Mouse (Mus musculus): ENCODE measurements around the gene Arglu1. TPM values are rescaled to one million over a fixed set of nuclear protein-coding genes. Genes with fewer than 3 reads are reported as not detected.

The Arglu1 gene
- polyA plus RNA-seq, 1 experiment from 2014 or later = 192 TPM

- H3K9me3 ChIP-seq (ENCODE audit: control insufficient read depth, low read length) = no peaks in the 10 kb centered on the region
- no peak for ATAC-seq
- H3K36me3 ChIP-seq (ENCODE audit: control insufficient read depth, insufficient read depth) = no peaks in the 10 kb centered on the region
- H3K9ac ChIP-seq (replicated peaks; ENCODE audit: low read depth, low read length) = peak overlapping the region; percentile 51
- WGBS = 23% methylated on average over 5 of the region's 5 CpGs
- peak overlapping the region; percentile 98 for H3K27ac ChIP-seq (ENCODE audit: low read length)
- H3K4me2 ChIP-seq (ENCODE audit: low read length) = peak overlapping the region; percentile 78
- H3K4me1 ChIP-seq (replicated peaks; ENCODE audit: control insufficient read depth, insufficient read depth, low read length) = peaks cover 75% of the 10 kb centered on the region
- no peaks in the 10 kb centered on the region for H3K27me3 ChIP-seq (replicated peaks; ENCODE audit: control insufficient read depth, insufficient read depth, low read length)
- peak overlapping the region; percentile 64 for H3K4me3 ChIP-seq (replicated peaks; ENCODE audit: low read length)
Observed at GRCm38 (mm10) chr8:8653343-8653742, 37.0 kb downstream of the Arglu1 start.

GRCm38 (mm10) chr8:8652388-8652787 is 37.9 kb downstream of the Arglu1 start:
- Histone ChIP-seq H3K4me2 (ENCODE audit: low read length) (peak overlapping the region; percentile 78), H3K36me3 (ENCODE audit: control insufficient read depth, insufficient read depth) (no peaks in the 10 kb centered on the region), H3K4me1 (replicated peaks; ENCODE audit: control insufficient read depth, insufficient read depth, low read length) (peaks cover 82% of the 10 kb centered on the region), H3K9ac (replicated peaks; ENCODE audit: low read depth, low read length) (no peak overlapping the region), H3K4me3 (replicated peaks; ENCODE audit: low read length) (no peak overlapping the region; the same call in 1 of the 2 replicates), H3K9me3 (ENCODE audit: control insufficient read depth, low read length) (no peaks in the 10 kb centered on the region), H3K27ac (ENCODE audit: low read length) (no peak overlapping the region), H3K27me3 (replicated peaks; ENCODE audit: control insufficient read depth, insufficient read depth, low read length) (no peaks in the 10 kb centered on the region)
- WGBS = 85% methylated on average over 4 of the region's 4 CpGs
- no peak for ATAC-seq

- Histone ChIP-seq H3K36me3 (ENCODE audit: control insufficient read depth, insufficient read depth) (no peaks in the 10 kb centered on the region), H3K4me1 (replicated peaks; ENCODE audit: control insufficient read depth, insufficient read depth, low read length) (peaks cover 95% of the 10 kb centered on the region), H3K9ac (replicated peaks; ENCODE audit: low read depth, low read length) (no peak overlapping the region), H3K27me3 (replicated peaks; ENCODE audit: control insufficient read depth, insufficient read depth, low read length) (no peaks in the 10 kb centered on the region), H3K9me3 (ENCODE audit: control insufficient read depth, low read length) (no peaks in the 10 kb centered on the region), H3K4me2 (ENCODE audit: low read length) (peak overlapping the region; percentile 78), H3K4me3 (replicated peaks; ENCODE audit: low read length) (peak overlapping the region; percentile 24), H3K27ac (ENCODE audit: low read length) (peak overlapping the region; percentile 70)
- 14% methylated on average over 8 of the region's 8 CpGs for WGBS
- peak; percentile 50 for ATAC-seq
Observed at GRCm38 (mm10) chr8:8649944-8650343, 40.4 kb downstream of the Arglu1 start.

GRCm38 (mm10) chr8:8649536-8649935 is 40.8 kb downstream of the Arglu1 start:
- H3K4me1 ChIP-seq (replicated peaks; ENCODE audit: control insufficient read depth, insufficient read depth, low read length) = peaks cover 93% of the 10 kb centered on the region
- H3K9me3 ChIP-seq (ENCODE audit: control insufficient read depth, low read length) = no peaks in the 10 kb centered on the region
- H3K4me3 ChIP-seq (replicated peaks; ENCODE audit: low read length) = peak overlapping the region; percentile 2; the same call in 1 of the 2 replicates
- 69% methylated on average over 3 of the region's 3 CpGs for WGBS
- peak; percentile 41 for ATAC-seq
- H3K27ac ChIP-seq (ENCODE audit: low read length) = peak overlapping the region; percentile 54
- 0 out of 2 replicates have a peak overlapping the region, but pooled peaks have one; percentile 0 for H3K9ac ChIP-seq (replicated peaks; ENCODE audit: low read depth, low read length)
- peak overlapping the region; percentile 78 for H3K4me2 ChIP-seq (ENCODE audit: low read length)
- H3K27me3 ChIP-seq (replicated peaks; ENCODE audit: control insufficient read depth, insufficient read depth, low read length) = no peaks in the 10 kb centered on the region
- no peaks in the 10 kb centered on the region for H3K36me3 ChIP-seq (ENCODE audit: control insufficient read depth, insufficient read depth)

- peaks cover 93% of the 10 kb centered on the region for H3K4me1 ChIP-seq (replicated peaks; ENCODE audit: control insufficient read depth, insufficient read depth, low read length)
- no peaks in the 10 kb centered on the region for H3K27me3 ChIP-seq (replicated peaks; ENCODE audit: control insufficient read depth, insufficient read depth, low read length)
- ATAC-seq = no peak
- WGBS = 33% methylated on average over 7 of the region's 7 CpGs
- no peak overlapping the region for H3K4me3 ChIP-seq (replicated peaks; ENCODE audit: low read length)
- H3K36me3 ChIP-seq (ENCODE audit: control insufficient read depth, insufficient read depth) = no peaks in the 10 kb centered on the region
- H3K9ac ChIP-seq (replicated peaks; ENCODE audit: low read depth, low read length) = no peak overlapping the region; the same call in 1 of the 2 replicates
- H3K9me3 ChIP-seq (ENCODE audit: control insufficient read depth, low read length) = no peaks in the 10 kb centered on the region
- peak overlapping the region; percentile 78 for H3K4me2 ChIP-seq (ENCODE audit: low read length)
- peak overlapping the region; percentile 54; the same call in 1 of the 2 replicates for H3K27ac ChIP-seq (ENCODE audit: low read length)
Observed at GRCm38 (mm10) chr8:8648686-8649085, 41.6 kb downstream of the Arglu1 start.

GRCm38 (mm10) chr8:8647824-8648223 is 42.5 kb downstream of the Arglu1 start:
- Histone ChIP-seq H3K36me3 (ENCODE audit: control insufficient read depth, insufficient read depth) (no peaks in the 10 kb centered on the region), H3K4me2 (ENCODE audit: low read length) (peak overlapping the region; percentile 11; the same call in 1 of the 2 replicates), H3K27ac (ENCODE audit: low read length) (no peak overlapping the region), H3K4me3 (replicated peaks; ENCODE audit: low read length) (no peak overlapping the region), H3K4me1 (replicated peaks; ENCODE audit: control insufficient read depth, insufficient read depth, low read length) (peaks cover 93% of the 10 kb centered on the region), H3K27me3 (replicated peaks; ENCODE audit: control insufficient read depth, insufficient read depth, low read length) (no peaks in the 10 kb centered on the region), H3K9ac (replicated peaks; ENCODE audit: low read depth, low read length) (no peak overlapping the region), H3K9me3 (ENCODE audit: control insufficient read depth, low read length) (no peaks in the 10 kb centered on the region)
- ATAC-seq = no peak
- WGBS = 57% methylated on average over 7 of the region's 7 CpGs

GRCm38 (mm10) chr8:8647319-8647718 is 43.0 kb downstream of the Arglu1 start:
- Histone ChIP-seq H3K27ac (ENCODE audit: low read length) (no peak overlapping the region), H3K4me2 (ENCODE audit: low read length) (peak overlapping the region; percentile 11; the same call in 1 of the 2 replicates), H3K9me3 (ENCODE audit: control insufficient read depth, low read length) (no peaks in the 10 kb centered on the region), H3K4me1 (replicated peaks; ENCODE audit: control insufficient read depth, insufficient read depth, low read length) (peaks cover 91% of the 10 kb centered on the region), H3K4me3 (replicated peaks; ENCODE audit: low read length) (no peak overlapping the region), H3K27me3 (replicated peaks; ENCODE audit: control insufficient read depth, insufficient read depth, low read length) (no peaks in the 10 kb centered on the region), H3K9ac (replicated peaks; ENCODE audit: low read depth, low read length) (no peak overlapping the region), H3K36me3 (ENCODE audit: control insufficient read depth, insufficient read depth) (no peaks in the 10 kb centered on the region)
- 32% methylated on average over 3 of the region's 3 CpGs for WGBS
- no peak for ATAC-seq

GRCm38 (mm10) chr8:8644160-8644915 is 46.0 kb downstream of the Arglu1 start:
- Histone ChIP-seq H3K4me1 (replicated peaks; ENCODE audit: control insufficient read depth, insufficient read depth, low read length) (peaks cover 87% of the 10 kb centered on the region), H3K9ac (replicated peaks; ENCODE audit: low read depth, low read length) (no peak overlapping the region), H3K4me3 (replicated peaks; ENCODE audit: low read length) (no peak overlapping the region), H3K27ac (ENCODE audit: low read length) (0 out of 2 replicates have a peak overlapping the region, but pooled peaks have one; percentile 16), H3K4me2 (ENCODE audit: low read length) (0 out of 2 replicates have a peak overlapping the region, but pooled peaks have one; percentile 6), H3K36me3 (ENCODE audit: control insufficient read depth, insufficient read depth) (no peaks in the 10 kb centered on the region), H3K27me3 (replicated peaks; ENCODE audit: control insufficient read depth, insufficient read depth, low read length) (no peaks in the 10 kb centered on the region), H3K9me3 (ENCODE audit: control insufficient read depth, low read length) (no peaks in the 10 kb centered on the region)
- ATAC-seq = no peak
- WGBS = 48% methylated on average over 11 of the region's 11 CpGs

- 2% methylated on average over 4 of the region's 4 CpGs for WGBS
- Histone ChIP-seq H3K27me3 (replicated peaks; ENCODE audit: control insufficient read depth, insufficient read depth, low read length) (no peaks in the 10 kb centered on the region), H3K27ac (ENCODE audit: low read length) (peak overlapping the region; percentile 63), H3K9ac (replicated peaks; ENCODE audit: low read depth, low read length) (no peak overlapping the region), H3K36me3 (ENCODE audit: control insufficient read depth, insufficient read depth) (0 out of 2 replicates have a peak, but pooled peaks cover 3% of the 10 kb centered on the region), H3K4me3 (replicated peaks; ENCODE audit: low read length) (no peak overlapping the region), H3K9me3 (ENCODE audit: control insufficient read depth, low read length) (no peaks in the 10 kb centered on the region), H3K4me2 (ENCODE audit: low read length) (peak overlapping the region; percentile 8), H3K4me1 (replicated peaks; ENCODE audit: control insufficient read depth, insufficient read depth, low read length) (peaks cover 69% of the 10 kb centered on the region)
- ATAC-seq = peak; percentile 70
Observed at GRCm38 (mm10) chr8:8640264-8640588, 50.1 kb downstream of the Arglu1 start.

Data from forebrain, embryonic 16.5 days (tissue).